Mouse (Mus musculus): ENCODE measurements around the gene Dchs1.

Gene Dchs1

GRCm38 (mm10) chr7:105787285-105788140 is at the start of gene Dchs1:
TSS of gene Dchs1 (minus strand) at chr7:105787654.
- in situ Hi-C loops (cut with MboI, MseI) = no loop called here

- in situ Hi-C loops (cut with MboI, MseI) = loop anchor here (25.0 kb wide), 1 partner anchor 138 kb away; the partner anchor contains the start of gene Gm4070
These were observed 36.8 kb upstream of the Dchs1 start for GRCm38 (mm10) chr7:105824281-105824680.

GRCm38 (mm10) chr7:105818483-105818882 is 31.0 kb upstream of the Dchs1 start:
- in situ Hi-C loops (cut with MboI, MseI) = loop anchor here (25.0 kb wide), 1 partner anchor 144 kb away; the partner anchor contains the start of gene Gm4070

GRCm38 (mm10) chr7:105816736-105817135 is 29.3 kb upstream of the Dchs1 start:
- in situ Hi-C loops (cut with MboI, MseI) = loop anchor here (25.0 kb wide), 1 partner anchor 146 kb away; the partner anchor contains the start of gene Gm4070

- in situ Hi-C loops (cut with MboI, MseI) = loop anchor here (5.0 to 25.0 kb wide), 3 partner anchors 76 to 171 kb away; partner anchors contain the start of genes Arfip2, Gm4070, Gm45799 and Ilk
These were observed 25.9 kb upstream of the Dchs1 start for GRCm38 (mm10) chr7:105813326-105813725.

- in situ Hi-C loops (cut with MboI, MseI) = loop anchor here (5.0 to 25.0 kb wide), 3 partner anchors 75 to 170 kb away; partner anchors contain the start of genes Arfip2, Gm4070, Gm45799 and Ilk
These were observed 25.1 kb upstream of the Dchs1 start for GRCm38 (mm10) chr7:105812566-105812965.

GRCm38 (mm10) chr7:105811516-105811915 is 24.1 kb upstream of the Dchs1 start:
- in situ Hi-C loops (cut with MboI, MseI) = loop anchor here (5.0 to 25.0 kb wide), 3 partner anchors 74 to 169 kb away; partner anchors contain the start of genes Arfip2, Gm4070, Gm45799 and Ilk

GRCm38 (mm10) chr7:105810877-105811489 is 23.5 kb upstream of the Dchs1 start, which contains the start of gene Mrpl17:
TSS of gene Mrpl17 (minus strand) at chr7:105811099.
- in situ Hi-C loops (cut with MboI, MseI) = loop anchor here (5.0 to 25.0 kb wide), 3 partner anchors 74 to 169 kb away; partner anchors contain the start of genes Arfip2, Gm4070, Gm45799 and Ilk

- in situ Hi-C loops (cut with MboI, MseI) = loop anchor here (5.0 to 25.0 kb wide), 3 partner anchors 73 to 168 kb away; partner anchors contain the start of genes Arfip2, Gm4070, Gm45799 and Ilk
These were observed 22.9 kb upstream of the Dchs1 start for GRCm38 (mm10) chr7:105810280-105810876.

- in situ Hi-C loops (cut with MboI, MseI) = loop anchor here (5.0 to 25.0 kb wide), 4 partner anchors 73 to 408 kb away; partner anchors contain the start of genes Arfip2, Cnga4, Fam160a2 and Gm4070
These were observed 22.4 kb upstream of the Dchs1 start for GRCm38 (mm10) chr7:105809836-105810235.

GRCm38 (mm10) chr7:105808385-105808784 is 20.9 kb upstream of the Dchs1 start:
- in situ Hi-C loops (cut with MboI, MseI) = loop anchor here (5.0 to 25.0 kb wide), 2 partner anchors 154 to 406 kb away; partner anchors contain the start of genes Cnga4, Fam160a2 and Gm4070

GRCm38 (mm10) chr7:105806716-105807115 is 19.3 kb upstream of the Dchs1 start:
- in situ Hi-C loops (cut with MboI, MseI) = loop anchor here (5.0 to 25.0 kb wide), 2 partner anchors 156 to 404 kb away; partner anchors contain the start of genes Cnga4, Fam160a2 and Gm4070

GRCm38 (mm10) chr7:105806125-105806524 is 18.7 kb upstream of the Dchs1 start:
- in situ Hi-C loops (cut with MboI, MseI) = loop anchor here (5.0 to 25.0 kb wide), 2 partner anchors 156 to 404 kb away; partner anchors contain the start of genes Cnga4, Fam160a2 and Gm4070

- in situ Hi-C loops (cut with MboI, MseI) = loop anchor here (25.0 kb wide), 1 partner anchor 159 kb away; the partner anchor contains the start of gene Gm4070
These were observed 16.0 kb upstream of the Dchs1 start for GRCm38 (mm10) chr7:105803428-105803827.

- in situ Hi-C loops (cut with MboI, MseI) = loop anchor here (25.0 kb wide), 1 partner anchor 160 kb away; the partner anchor contains the start of gene Gm4070
These were observed 15.3 kb upstream of the Dchs1 start for GRCm38 (mm10) chr7:105802771-105803170.

GRCm38 (mm10) chr7:105802312-105802711 is 14.9 kb upstream of the Dchs1 start:
- in situ Hi-C loops (cut with MboI, MseI) = loop anchor here (25.0 kb wide), 1 partner anchor 160 kb away; the partner anchor contains the start of gene Gm4070

GRCm38 (mm10) chr7:105796972-105797371 is 9.5 kb upstream of the Dchs1 start:
- in situ Hi-C loops (cut with MboI, MseI) = no loop called here

- in situ Hi-C loops (cut with MboI, MseI) = no loop called here
These were observed 8.4 kb upstream of the Dchs1 start for GRCm38 (mm10) chr7:105795759-105796366.

GRCm38 (mm10) chr7:105793701-105794100 is 6.2 kb upstream of the Dchs1 start:
- in situ Hi-C loops (cut with MboI, MseI) = no loop called here

GRCm38 (mm10) chr7:105791147-105791546 is 3.7 kb upstream of the Dchs1 start:
- in situ Hi-C loops (cut with MboI, MseI) = no loop called here
